Mouse (Mus musculus) kidney, postnatal 10 days (tissue): ENCODE results near the gene Vax2.
A peak's percentile ranks its signal among the peaks of the same experiment; 100 is the strongest.

ENCODE experiments used
- DNase-seq: peaks from one replicate; pipeline ENCODE4 v3.0.0; 2021; ENCODE audit warnings: mixed read lengths

Gene Vax2

DNA sequence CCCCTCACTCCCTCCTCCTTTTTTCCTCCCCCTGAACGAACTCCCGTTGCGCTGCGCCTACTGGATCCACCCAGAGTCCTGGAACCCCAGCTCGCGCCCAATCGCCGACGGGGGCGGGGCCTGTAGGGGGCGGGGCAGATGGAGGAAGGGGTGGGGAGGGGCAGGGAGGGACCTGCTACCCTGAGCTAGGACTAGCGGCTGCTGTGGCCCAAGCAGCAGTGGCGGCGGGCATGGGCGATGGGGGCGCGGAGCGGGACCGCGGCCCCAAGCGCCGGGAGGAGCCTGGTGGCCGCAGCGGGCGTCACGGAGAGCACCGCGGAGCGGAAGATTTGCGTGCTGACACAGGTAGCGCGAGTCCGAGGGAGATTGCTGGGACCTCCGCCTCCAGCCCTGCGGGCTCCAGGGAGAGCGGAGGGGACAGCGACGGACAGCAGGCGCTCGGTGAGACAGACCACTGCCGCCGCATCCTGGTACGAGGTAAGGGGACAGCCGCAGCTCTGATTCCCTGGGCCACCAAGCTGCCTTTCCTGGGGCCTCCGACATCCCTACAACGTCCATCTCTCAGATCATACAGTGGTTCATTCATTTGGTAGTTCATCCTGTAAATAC is at the start of gene Vax2:
Vax2 (plus strand) TSS at position 198 of the 609 bp plus-strand sequence.
- peak; percentile 86 for DNase-seq

DNA sequence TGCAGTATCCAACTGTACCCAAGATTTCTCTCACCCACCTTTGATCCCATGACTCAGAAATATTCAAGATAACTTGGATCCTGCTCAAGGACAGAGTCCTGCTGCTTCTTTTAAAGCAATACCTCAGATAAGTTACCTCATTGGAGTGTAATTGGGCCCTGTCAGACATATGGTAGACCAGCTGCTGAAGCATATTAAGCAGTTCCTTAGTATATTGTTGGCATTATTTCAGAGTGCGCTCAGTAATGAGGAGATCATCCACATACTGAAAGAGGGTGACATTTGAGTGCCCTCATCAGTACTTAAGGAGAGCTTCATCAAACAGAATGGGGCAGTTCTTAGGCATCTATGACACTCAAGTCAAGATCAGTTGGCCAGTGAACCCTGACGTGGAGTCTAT is 46.1 kb upstream of the Vax2 start:
- no peak for DNase-seq

DNA sequence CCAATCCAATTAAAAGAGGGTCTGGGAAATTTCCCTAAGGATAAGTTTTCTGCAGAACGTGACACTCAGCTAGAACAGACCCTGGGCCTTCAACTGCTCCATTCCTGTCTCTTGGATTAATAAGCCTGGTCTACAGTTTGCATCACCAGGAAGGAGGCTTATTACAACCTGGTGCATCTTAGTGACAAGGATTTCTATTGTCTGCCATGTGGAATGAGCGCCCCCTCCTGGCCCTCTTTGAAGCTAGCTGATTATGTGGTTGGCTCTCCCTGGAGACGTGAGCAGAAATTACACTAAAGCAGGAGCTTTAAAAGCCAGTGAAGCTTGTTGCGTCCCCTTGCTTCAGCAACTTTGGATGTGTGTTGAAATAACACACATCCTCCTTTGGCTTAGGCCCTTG is 37.7 kb upstream of the Vax2 start:
- peak; percentile 87 for DNase-seq

DNA sequence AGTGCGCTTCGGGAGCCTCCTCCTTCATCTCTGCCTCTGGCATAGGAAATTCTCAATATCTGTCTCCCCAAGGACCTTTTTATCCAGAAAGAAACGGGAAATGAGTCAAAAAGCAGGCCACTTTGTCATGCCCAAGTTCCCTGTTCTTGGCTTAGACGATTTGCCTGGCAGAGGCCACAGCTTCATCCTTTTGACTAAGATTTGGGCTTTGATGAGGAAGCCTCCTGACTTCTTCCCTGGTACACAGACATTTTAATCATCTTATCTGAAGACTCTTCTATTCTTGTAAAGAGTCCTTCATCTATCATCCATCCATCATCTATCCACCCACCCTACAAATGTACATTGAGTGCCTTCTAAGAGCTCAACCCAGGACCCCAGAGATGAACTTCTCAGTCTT is 33.3 kb upstream of the Vax2 start, which contains the start of gene Cd207:
Cd207 (minus strand) TSS at position 101 of the 400 bp plus-strand sequence.
- DNase-seq = no peak

DNA sequence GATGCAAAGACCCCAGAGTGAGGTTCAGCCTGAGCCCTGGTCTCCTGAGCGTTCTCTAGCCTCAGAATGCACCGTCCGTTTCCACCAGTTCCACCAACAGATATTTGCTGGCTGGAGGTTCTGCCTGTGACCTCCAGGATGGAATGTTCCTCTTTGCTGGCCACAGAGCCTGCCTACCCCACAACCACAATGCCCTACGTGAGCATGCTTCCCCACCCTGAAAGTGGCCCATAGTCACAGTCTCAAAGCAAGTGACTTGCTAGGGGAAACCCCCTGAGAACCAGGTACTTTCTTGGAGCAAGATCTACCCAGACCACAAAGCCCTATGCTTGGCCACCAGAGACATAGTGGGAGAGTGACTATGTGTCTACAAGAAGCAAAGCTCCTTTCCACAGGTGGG is 21.7 kb upstream of the Vax2 start:
- no peak for DNase-seq

DNA sequence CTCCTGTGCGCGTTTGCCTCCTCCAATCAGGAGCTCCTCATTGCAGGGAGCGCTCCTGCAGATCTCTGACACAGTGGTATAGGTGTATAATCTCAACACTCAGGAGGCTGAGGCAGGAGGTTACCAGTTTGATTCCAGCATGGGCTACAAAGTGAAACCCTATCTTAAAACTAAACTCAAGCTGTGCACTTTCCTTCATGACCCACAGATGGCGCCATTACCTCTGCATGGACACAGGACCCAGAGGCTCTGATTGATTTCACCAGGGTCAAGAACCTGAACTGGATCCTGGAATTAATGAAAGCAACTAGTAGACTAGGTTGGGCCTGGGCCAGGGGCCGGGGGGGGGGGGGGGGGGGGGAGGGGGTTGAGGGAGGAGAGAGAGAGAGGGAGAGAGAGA is 20.8 kb upstream of the Vax2 start:
- peak; percentile 69 for DNase-seq

DNA sequence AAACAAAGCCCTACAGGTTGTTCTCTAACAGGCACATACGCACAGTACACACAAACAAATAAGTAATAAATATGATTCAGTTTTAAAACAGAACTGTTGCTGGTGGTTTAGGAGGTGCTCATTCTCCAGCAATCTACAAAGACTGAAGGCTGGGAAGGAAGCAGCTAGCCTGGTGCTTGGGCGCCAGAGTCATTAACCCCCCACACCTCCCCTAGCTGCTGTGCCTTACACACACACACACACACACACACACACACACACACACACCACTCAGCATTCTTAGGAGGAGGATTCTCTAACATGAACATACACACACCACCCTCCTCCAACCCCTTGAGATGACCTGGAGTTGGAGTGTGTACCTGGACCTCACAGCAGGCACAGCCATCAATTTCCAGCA is 20.1 kb upstream of the Vax2 start:
- DNase-seq = no peak

DNA sequence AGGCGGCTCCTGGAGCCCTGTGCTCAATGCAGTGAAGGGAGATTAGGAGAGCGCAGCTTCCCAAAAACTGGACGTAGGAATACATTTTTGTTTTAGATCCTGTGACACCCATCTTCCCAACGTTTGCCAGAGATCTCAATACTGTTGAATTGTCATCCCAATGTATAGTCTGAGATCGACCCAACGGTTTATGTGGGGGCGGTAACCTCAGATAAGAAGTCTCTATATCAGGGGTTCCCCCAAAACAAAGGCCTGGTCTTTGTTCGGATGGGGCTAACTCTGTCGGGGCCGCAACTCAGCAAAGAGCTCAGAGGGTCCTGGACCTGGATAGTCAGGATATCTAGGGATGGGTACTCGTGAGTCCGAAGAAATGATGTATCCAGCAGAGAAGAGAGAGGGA is 18.1 kb upstream of the Vax2 start:
- DNase-seq = no peak

DNA sequence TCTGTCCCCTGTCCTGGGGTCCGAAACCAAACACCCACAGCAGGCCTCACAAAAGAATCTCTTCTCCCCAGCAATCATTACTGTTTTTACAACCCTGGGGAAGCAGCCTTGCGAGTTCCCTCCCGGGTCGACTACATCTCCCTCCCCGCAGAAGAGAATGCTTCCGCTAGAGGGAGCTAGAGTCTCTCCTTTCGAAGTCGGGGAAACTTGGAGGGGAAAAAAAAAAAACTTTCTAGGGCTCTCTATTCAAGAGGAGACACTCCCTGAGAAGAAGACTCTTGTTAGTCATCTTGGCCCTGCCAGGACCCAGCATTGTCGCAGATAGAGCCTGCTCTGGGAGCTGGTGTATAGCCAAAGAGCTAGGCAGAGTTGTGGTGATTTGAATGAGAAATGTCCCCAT is 17.2 kb upstream of the Vax2 start:
- DNase-seq = peak; percentile 76

DNA sequence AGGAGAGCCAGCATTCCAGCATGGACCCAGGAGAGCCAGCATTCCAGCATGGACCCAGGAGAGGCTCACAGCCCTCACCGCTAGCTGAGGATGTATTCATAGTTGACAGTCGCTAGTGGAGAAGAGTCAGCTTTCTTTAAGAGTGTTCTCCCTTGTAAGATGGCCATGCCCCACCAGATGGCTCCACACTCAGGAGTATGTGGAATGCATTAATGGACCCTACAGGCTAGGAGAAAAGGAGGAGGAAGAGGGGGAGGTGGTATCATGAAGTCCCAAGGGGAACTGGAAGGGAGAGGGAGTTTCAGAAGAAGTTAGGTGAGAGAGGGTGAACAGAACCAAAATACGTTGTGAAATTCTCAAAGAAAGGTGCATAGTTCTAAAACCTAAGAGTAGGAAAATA is 15.3 kb upstream of the Vax2 start:
- DNase-seq = no peak

DNA sequence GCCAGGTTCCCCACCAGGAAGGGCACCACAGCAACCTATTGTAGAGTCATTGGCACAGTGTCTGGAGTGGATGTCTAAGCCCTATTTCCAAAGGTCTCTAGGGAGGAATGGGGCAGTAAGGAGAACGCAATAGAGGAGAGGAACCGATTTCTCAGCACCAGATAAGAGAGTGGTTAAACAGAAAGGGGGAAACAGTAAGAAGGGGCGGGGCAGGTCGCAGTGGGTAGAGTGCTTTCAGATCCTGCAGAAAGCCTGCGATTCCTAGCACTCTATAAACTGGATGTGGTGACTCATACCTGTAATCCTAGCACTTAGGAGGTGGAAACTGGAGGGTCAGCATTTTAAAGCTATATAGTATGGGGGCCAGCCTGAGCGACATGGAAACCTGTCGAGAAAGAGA is 14.4 kb upstream of the Vax2 start:
- DNase-seq = no peak

DNA sequence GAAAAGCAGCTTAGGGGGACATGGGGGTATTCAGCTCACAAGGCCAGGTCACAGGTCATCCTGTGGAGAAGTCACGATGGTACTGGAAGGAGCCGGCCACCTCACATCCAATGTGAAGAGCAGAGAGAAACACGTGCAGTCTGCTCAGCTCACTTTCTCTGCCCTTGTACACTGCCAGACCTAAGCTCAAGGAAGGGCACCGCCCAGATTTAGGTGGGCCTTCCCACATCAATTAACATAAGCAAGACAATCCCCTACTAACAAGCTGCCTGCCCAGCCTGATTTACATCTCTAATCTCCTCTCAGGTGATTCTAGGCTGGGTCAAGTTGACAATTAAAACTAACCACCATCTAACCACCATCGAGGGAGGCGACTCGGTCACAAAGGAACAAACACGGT is 13.1 kb upstream of the Vax2 start:
- no peak for DNase-seq

DNA sequence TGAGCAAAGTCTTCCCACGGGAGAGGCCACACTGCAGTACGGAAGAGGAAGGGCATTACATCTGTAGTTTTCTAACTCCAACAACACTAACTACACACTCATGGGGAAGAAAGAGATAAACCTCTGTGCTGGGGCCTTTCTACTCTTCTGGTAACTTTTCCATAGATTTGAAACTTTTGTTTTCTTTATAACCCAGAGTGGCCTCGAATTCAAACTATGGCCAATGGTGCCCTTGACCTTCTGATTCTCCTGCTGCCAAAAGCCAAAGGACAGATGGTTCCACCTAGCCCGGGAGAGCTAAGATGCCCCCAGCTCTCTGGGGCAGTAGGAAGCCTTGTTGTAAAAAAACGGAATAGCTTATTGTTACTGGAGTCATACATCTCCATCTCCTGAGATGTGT is 11.1 kb upstream of the Vax2 start:
- DNase-seq = no peak

DNA sequence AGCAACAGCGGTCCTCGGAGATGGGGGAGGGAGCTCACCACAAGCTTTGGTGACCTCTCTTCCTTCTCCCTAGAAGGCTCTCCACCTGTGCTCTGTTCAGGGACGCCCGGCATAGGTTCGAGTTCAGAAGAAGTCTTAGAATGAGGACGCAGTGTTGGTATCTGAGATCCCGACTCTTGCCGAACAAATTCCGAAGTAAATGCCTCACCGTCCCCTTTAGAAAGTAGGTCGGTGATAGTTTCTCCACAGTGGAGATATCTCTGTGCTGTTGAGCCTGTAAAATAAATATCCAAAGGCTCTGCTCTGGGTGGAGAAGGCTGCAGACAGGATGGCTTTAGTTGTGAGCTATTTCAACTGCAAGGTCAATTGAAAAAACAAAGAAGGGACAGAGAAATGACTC is 10.1 kb upstream of the Vax2 start:
- no peak for DNase-seq

DNA sequence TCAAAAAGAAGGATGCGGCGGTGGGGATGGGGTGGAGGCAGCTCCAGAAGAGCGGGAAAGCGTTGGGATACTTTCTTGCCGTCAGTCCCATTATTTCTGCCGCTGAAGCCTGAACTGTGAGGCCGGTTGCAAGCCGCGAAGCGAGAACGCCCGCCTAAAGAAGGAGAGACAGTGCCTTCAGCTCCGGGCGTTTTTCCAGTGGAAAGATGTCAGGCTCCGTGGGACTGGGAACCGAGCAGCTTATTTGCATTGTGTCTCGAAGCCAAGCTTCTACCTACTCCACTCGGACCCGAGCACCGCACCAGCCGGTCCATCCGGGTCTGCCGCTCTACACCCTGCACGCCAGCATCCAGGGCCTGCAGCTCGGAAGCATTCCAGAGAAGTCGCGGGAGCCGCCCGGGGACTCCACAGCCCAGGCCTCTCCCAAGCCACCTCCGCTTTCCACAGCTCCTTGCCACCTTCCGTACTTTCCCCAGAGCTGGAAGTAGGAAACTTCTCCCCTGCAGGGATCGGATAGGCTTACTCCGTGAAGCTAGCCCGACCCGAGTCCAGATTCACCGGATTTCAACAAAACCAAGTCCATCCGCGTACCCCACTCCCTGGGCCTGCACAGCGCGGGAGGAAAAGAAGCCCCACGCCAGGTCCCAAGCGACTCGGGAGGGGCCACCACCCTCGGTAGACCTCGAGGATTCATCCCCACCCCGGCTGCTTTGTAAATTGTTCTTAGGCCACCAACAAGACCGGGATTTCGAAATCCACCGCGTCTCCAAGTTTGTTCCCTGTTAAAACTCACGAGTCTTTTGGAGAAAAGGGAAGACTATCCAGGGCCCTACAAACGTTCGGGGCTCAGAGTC is 8.7 kb upstream of the Vax2 start:
- DNase-seq = peak; percentile 29

DNA sequence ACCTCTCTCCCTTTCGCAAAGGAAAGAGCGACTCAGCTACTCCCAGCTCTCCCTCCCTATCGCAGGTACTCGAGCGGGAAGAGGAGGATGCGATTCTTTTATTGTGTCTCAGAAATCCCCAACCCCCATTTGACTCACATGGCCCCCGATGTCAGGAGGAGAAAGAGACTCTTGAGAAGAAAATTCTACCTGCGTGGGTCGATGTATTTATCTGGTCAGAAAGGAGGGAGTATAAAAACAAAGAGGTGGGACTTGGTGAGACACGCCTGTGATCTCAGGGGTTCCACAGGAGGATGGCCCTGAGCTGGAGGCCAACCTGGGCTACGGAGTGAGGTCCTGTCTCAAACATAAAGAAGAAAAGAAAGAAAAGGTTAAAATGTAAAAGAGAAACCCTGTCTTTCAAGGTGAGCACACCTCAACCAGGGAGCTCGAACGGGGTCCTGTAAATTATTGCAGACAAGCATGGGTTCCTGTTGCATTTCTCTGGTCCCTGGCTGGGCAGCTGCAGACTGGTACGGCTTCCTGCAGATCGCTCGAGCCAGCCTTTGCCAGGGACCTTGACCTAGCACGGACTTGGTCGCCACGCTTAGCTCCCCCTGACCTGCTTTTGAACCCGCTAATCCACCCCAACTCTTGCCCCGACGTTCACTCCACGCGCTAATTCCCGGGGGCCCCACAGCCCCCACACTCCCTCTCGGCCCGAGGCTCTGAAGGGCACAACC is 7.9 kb upstream of the Vax2 start:
- DNase-seq = no peak

DNA sequence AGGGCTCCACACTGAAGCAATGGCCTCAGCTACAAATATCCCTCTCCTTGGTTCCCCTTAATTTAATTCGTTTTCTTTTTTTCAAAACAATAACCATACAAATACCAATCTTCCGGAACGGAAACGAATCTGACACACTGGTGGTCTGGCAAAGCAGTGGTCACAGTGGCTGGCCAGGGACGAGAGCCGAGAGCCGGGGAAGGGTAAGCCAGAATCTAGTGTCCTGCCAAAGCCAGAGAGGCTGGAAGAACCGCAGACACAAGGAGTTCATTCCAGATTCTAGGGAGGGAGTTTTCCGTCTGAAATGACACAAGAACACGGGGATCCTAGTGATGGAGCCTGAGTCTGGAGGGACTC is 7.4 kb upstream of the Vax2 start:
- DNase-seq = no peak

DNA sequence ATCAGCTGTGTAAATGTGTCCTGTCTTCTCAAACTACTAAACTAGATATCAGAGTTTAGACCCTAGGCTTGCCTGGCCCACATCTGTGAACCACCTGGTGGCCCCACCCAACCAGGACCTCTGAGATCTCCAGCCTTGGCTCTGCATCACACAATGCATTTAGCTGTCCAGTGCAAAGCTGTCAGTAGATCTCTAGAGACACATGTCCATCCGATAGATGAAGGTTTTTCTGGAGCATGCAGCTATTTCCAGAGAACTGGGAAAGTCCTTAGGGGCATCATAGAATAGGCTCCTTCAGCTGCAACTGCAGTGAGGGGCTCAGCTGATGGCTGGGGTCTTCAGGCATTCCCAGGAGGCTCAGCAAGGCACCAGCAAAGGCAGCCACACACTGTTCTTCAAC is 6.8 kb upstream of the Vax2 start:
- DNase-seq = no peak

DNA sequence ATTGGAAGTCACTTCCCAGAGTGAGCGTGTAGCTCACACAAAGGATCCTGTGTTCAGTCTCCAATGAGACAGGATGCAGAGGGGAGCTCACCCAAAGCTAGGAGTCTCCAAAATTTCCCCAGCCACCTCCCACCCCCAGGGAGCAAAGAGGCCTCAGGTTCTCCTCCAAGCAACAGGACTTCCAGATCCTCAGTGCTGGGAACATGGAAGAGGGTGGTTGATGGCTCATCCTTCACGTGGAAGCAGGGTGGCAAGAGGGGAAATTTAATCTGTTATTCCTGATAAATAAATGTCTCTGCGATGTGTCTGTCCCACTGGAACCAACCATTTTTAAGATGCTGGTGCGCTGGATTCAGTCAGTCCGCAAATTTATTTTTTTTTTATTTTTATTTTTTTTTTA is 6.4 kb upstream of the Vax2 start:
- no peak for DNase-seq

DNA sequence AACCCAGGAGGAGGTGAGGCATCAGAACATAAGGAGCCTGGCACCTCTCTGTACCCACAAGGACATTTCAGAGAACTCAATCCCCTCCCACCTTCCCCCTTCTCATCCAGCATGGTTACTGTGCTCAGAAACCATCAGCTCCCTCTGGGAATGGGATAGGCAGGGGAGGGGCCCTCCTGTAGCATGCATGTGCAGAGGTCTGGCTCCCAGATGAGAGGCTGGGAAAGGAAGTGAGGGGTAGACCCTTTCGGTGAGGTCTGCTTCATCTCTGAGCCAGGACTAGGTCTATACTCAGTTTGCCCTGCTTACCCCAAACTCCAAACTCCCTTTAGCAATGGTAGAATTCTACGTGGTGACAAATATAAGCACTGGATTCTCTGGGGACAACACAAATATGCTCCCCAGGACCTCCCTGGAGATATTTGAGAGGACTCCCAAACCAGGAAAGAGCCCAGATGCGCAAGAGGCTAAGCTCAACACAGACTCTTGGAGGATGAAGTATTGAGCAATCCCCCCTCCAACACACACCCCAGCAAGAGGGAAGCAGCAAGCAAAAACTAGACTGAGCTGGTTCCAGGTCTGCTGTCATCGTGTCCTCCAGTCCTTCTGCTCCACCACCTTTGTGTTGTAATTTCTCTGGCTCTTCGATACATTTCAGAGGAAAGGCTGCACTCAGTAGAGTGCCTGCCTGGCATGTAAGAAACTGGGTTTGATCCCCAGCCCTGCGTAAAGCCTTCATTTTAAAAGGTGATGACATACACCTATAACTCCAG is 3.1 kb upstream of the Vax2 start:
- no peak for DNase-seq

DNA sequence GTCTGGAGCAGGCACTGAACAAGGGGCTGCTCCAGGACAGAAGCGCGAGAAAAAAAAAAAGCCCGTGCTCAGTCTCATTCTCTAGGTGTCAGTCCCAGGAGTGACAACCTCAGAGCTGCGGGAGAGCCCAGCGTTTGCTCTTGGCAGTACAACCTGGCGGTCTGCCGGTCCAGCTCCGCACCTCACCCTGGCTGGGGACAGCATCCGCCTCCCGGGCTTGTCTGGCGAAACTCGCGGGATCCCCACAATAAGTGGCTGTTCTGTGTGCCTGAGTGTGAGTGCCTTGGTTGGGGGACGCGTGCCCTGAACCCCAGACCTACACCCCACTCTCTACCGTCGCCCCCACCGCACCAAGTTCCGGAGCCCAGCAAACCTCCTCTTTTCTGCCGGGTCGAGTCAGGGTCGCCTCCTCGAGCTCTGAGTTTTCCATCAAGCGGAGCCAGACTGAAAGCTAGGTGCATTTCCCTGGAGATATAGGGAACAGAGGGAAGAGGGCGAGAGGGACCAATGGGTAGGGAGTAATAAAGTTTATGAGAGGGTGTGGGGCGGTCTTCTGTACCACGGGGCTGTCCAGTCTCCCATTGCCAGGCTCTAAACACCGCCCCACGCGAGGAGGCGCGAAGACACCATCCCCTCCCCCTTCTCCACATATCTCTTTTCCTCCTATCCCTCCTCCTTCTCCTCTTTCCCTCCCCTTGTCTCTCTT is 550 bp upstream of the Vax2 start:
- DNase-seq = peak; percentile 28

DNA sequence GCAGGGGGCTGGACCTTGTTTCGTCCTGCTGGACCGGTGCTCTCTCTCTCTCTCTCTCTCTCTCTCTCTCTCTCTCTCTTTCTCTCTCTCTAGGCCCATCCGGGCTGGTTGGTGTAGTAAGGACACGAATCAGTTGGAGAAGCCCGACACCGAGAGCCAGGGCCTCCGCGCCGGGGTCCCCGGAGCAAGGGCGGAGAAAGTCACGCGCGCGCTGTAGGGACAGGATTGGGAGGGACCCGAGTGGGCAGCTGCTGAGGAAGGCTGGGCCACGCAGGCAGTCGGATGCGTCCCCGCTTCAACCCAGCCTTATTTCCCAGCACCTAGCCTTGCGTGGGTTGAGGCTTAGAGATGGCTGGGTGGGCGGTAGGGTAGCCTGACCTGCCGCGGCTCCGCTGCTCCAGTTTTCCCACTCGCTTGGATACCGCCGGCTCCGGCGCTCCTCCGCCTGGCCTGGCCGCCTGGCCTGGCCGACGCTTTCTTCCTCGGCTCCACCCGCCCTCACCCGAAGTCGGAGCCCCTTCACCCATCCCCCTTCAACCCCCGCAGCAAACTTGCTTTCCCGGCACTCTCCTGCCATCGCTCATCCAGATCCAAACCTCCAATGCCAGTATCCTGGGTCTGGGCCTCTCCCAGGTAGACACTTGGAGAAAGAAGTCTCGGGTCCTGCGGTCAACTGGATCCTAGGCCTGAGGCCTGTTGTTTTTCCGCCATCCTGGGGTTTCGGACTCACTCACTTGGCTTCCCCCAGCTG is 836 bp downstream of the Vax2 start:
- peak; percentile 19 for DNase-seq
